14 mouse cellular contexts compared by ENCODE assay signal in genomic region chr10:8405141-8405540, GRCm38 (mm10).
"Had no signal": no experiment of that assay in that cellular context is flagged by ENCODE, and none has a peak within 500 bp of the region (broad histone marks: within the 10 kb centered on the region; RNA-seq: fewer than 3 reads in every experiment).

No protein-coding gene starts in this region.

- DNase-seq: gastrocnemius, adult 2 months; gastrocnemius, postnatal 10 days; gastrocnemius, postnatal 25 days; heart, adult 18-20 months; heart, postnatal 14 days; heart, postnatal 36 days; kidney, adult 11 months; kidney, adult 2 months; kidney, adult 9 months; kidney, postnatal 14 days; kidney, postnatal 36 days; layer of hippocampus, adult 9-11 months; layer of hippocampus, postnatal 36 days; left cerebral cortex, postnatal 4 days had no signal
